Mouse (Mus musculus) skeletal muscle tissue, postnatal 0 days (tissue): ENCODE results near the gene Cnnm3. TPM values are rescaled to one million over a fixed set of nuclear protein-coding genes. Genes with fewer than 3 reads are reported as not detected.

Experiments
- microRNA-seq, 2 experiments: library from miRNA; unstranded; fragments of <30 nt; microRNA quantifications; one replicate each; pipeline ENCODE4; 2016
- polyA plus RNA-seq: library from polyadenylated mRNA; unstranded; fragments of >200 nt; fragmentation: Nextera tagmentation; extraction: Ambion mirVana; gene quantifications from 2 replicates; pipeline ENCODE4 v1.2.1, GENCODE M21; 2015

Gene Cnnm3
- polyA plus RNA-seq = 2.1 and 2.7 TPM in 2 replicates

DNA sequence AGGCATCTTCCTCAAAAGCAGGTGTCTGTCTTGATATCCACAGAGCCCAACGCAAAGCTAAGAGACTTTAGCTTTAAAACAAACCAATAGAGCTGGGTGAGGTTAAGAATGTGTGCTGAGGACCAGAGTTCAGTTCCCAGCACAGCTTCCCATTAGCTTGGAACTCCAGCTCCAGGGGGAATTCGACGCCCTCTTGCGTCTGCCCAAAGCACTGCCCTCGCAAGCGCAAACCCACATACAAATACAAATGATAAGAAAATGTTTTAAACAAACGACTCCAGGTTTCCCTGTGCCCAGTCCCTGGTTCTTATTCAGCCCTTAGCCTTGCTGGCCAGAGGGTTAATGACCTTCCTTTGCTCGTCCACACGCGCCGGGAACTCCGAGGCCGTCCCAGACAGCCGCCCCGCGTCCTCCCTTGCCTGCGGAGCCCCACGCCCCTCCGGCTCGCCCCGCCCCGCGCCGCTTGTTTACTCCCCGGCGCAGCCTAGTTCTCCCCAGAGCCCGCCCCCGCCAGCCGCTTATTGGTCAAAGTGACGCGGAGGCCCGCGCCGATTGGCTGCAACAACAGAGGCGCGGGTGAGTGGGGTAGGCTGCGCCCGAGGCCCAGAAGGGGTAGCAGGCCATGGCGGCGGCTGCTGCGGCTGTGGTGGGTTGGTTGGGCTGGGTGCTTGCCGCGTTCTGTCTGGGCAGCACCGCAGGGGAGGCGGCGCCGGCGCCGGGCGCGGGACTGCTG, at the start of gene Cnnm3:
Cnnm3 (plus strand) TSS at position 579 of the 733 bp plus-strand sequence.

DNA sequence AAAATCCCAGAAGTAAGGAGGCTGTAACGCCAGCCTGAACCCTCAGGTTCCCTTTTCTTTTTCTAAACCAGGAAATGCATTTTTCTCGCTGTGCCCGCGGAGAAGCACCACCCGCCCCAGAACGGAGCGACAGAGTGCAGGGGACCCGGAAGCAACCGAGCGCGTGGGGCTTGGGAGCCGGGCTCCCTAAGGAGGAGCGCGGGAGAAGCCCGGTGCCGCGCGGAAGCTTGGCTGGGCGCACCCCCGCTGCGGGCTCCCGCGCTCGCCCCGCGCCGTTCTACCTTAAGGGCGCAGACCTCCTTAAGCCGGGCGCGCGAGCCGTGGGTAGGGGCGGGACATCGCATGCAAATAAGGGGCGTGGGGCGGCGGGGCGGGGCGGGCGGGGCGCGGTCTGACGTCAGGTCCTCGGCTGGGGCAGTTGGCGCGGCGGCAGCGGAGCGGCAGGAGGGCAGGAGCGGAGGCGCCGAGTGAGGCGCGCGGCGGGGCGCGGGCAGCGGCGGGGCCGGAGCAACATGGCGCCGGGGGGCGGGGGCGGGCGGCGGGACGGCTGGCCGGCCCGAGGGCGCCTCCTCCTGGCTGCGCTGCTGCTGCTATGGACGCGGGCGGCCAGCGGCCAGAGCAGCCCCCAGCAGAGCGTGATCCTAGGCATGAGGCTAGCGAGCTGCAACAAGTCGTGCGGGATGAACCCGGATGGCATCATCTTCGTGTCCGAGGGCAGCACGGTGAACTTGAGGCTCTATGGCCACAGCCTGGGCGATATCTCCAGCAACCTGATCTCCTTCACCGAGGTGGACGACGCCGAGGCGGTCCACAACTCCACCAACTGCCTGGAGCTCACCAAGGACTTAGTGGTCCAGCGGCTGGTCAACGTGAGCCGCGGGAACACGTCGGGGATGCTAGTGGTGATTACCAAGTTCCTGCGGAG, 40.2 kb upstream of the Cnnm3 start, which contains the start of gene Cnnm4:
Cnnm4 (plus strand) TSS at position 440 of the 925 bp plus-strand sequence.

DNA sequence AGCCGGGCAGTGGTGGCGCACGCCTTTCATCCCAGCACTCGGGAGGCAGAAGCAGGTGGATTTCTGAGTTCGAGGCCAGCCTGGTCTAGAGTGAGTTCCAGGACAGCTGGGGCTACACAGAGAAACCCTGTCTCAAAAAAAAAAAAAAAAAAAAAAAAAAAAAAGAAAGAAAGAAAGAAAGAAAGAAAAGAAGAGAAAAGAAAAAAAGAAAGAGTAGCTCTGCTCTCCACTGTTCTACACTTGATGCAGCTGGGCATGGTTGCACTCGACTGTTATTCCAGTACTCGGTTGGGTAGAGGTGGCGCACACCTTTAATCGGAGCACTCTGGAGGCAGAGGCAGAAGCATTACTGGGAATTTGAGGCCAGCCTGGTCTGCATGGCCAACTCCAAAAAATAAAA, 25.1 kb downstream of the Cnnm3 start, which contains the start of gene Ankrd23:
Ankrd23 (minus strand) TSS at position 101 of the 400 bp plus-strand sequence.

DNA sequence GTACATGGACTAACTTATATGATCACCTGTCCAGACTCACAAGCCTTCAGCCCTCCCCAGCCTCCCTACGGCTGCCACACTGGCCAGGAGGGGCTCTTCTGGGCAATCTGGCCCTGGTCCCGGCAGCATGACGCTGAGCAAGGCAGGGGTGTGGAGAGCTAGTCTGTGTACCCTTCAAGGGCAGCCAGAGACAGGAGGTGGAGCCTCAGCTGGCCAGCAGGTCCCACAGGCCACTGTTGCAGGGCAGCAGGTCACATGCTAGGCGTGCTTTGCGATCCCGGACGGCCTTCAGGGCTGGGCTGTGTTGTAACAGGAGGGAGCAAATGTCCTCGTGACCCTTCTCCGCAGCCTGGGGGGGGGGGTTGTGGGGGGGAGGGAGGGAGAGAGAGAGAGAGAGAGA, 27.5 kb downstream of the Cnnm3 start, which contains the start of gene Gm42417:
Gm42417 (minus strand) TSS at position 244 of the 400 bp plus-strand sequence.

DNA sequence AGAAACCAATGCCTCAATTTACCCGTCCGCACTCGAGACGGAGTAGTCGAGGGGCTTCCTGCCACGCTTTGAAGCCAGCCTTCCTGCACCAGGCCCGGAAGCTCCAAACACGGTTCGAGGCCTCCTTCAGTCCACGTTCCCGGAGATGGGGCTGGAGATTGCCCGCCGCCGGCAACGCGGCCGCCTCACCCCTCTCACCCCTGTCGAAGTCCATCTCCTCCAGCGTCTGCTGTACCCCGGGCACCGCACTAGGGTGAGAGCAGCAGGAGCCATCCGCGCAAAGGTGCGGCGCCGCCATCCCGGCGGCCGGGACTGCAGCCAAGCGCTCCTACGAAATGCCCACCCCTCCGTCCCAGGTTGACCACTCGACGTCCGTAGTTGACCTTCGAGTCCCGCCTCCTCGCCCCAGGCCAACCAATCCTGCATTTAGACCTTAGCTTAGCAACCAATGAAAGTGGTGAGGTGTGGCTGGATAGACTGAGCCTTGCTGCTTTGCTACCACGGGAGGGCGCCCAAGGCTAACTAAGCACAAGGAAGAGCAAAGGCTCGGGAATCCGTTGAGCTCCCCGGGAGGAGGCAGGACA, 35.3 kb downstream of the Cnnm3 start, which contains the start of gene Ankrd39:
Ankrd39 (minus strand) TSS at position 558 of the 584 bp plus-strand sequence.

DNA sequence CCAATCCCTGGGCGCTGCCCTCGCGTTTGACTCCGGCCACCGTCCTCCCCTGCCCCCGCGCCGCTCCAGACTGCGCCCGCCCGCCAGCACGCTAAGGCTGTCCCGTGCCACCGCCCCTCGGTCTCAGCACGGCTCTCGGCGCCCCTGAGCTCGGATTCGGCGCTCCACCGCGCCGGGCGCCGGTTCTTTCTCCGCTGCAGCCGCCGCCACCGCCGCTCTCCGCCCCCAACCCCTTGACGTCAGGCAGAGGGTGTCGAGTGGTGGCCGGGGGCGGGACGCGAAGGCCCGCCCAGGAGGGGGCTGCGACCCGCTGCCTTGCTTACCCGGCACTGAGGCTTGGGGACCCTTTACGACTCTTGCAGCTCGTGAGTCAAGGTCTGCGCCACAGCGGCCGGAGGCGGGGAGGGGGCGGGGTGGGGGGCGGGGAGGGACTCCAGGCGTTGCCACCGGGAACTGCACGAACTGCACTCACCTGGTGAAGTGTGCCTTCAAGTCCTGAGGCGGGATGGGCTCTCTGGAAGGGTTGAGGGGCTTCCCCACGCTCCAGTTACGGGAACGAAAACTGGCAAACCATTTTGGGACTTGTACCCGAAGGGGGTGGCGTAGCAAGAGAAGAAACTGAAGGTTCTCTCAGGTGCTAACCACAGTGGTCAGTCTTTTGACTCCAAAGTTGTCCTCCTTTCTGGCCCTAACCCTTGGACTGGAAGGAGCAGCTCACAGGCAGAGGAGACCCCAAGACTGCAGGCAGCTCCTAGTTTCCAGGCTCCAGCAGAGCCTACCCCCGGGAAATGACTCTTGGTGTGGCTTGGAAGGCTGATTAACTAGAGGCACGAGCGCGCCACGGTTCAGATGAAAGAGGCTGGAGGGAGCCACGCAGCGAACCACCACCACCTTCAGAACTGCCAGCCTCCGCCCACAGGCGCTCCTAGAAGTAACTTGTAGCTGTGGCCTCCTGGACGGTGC, 46.6 kb downstream of the Cnnm3 start, which contains the start of gene Sema4c:
Sema4c (minus strand) TSS at position 319 of the 963 bp plus-strand sequence.

Small RNAs within 50 kb of the gene (microRNA-seq; reads per million reads assigned to microRNA genes)
- gene Gm47280 = 0 reads per million in 2 experiments

Other genes with a start within 250 kb of the Cnnm3 start
- gene Neurl3, start 237.2 kb upstream of the Cnnm3 start, polyA plus RNA-seq = 1.8 and 2.1 TPM in 2 replicates
- gene Arid5a, start 204.1 kb upstream of the Cnnm3 start, polyA plus RNA-seq = 13.8 and 16.1 TPM in 2 replicates
- 20.3 and 23.6 TPM in 2 replicates for gene Kansl3, start 142.7 kb upstream of the Cnnm3 start, polyA plus RNA-seq
- gene Fer1l5, start 139.6 kb upstream of the Cnnm3 start, polyA plus RNA-seq = 0.17 and 0.38 TPM in 2 replicates
- 26.3 and 27.8 TPM in 2 replicates for gene Lman2l, start 66.6 kb upstream of the Cnnm3 start, polyA plus RNA-seq
- gene Cnnm4, start 40.2 kb upstream of the Cnnm3 start, polyA plus RNA-seq = 5.9 TPM in 2 replicates
- gene Ankrd23, start 25.0 kb downstream of the Cnnm3 start, polyA plus RNA-seq = 53.8 and 60.7 TPM in 2 replicates
- gene Gm42417, start 27.6 kb downstream of the Cnnm3 start, polyA plus RNA-seq = 0.28 and 0.54 TPM in 2 replicates
- gene Ankrd39, start 35.6 kb downstream of the Cnnm3 start, polyA plus RNA-seq = 18.4 and 19.7 TPM in 2 replicates
- 5.3 and 6.3 TPM in 2 replicates for gene Sema4c, start 46.5 kb downstream of the Cnnm3 start, polyA plus RNA-seq
- gene Fam178b, start 171.3 kb downstream of the Cnnm3 start, polyA plus RNA-seq = 0.68 and 0.78 TPM in 2 replicates
- gene Cox5b, start 179.6 kb downstream of the Cnnm3 start, polyA plus RNA-seq = 1,173 and 1,270 TPM in 2 replicates
- gene 4933424G06Rik, start 198.3 kb downstream of the Cnnm3 start, polyA plus RNA-seq = 0.21 and 0.34 TPM in 2 replicates
- 58.7 and 59.8 TPM in 2 replicates for gene Actr1b, start 202.6 kb downstream of the Cnnm3 start, polyA plus RNA-seq
- gene Zap70, start 249.9 kb downstream of the Cnnm3 start, polyA plus RNA-seq = 0.29 and 0.41 TPM in 2 replicates